Mouse (Mus musculus): Measurements from ENCODE around the gene Mphosph9.
"Not testable (repeated sequence)": the region's sequence is repeated elsewhere in the genome, so short reads cannot be mapped to it uniquely, and the experiment has no call there.

Gene Mphosph9

GRCm38 (mm10) chr5:124240841-124241685, 86.7 kb downstream of the Mphosph9 start:
- CTCF ChIA-PET: interaction anchor here (0.6 kb wide), 1 partner anchor 137 kb away, joined by 3 read pairs; no protein-coding TSS in a partner anchor

- CTCF ChIA-PET: no interaction called here
Measured at GRCm38 (mm10) chr5:124236180-124236579, 91.6 kb downstream of the Mphosph9 start.

GRCm38 (mm10) chr5:124234778-124235177, 93.0 kb downstream of the Mphosph9 start:
- CTCF ChIA-PET: interaction anchor here (0.7 kb wide), 1 partner anchor 9 kb away, joined by 3 read pairs; no protein-coding TSS in a partner anchor

GRCm38 (mm10) chr5:124233874-124234661, 93.7 kb downstream of the Mphosph9 start:
- CTCF ChIA-PET: interaction anchor here (0.7 to 1.0 kb wide), 2 partner anchors 10 to 73 kb away, joined by 3 to 4 read pairs; no protein-coding TSS in a partner anchor

- CTCF ChIA-PET: no interaction called here
Measured at GRCm38 (mm10) chr5:124233144-124233465, 94.7 kb downstream of the Mphosph9 start.

GRCm38 (mm10) chr5:124232360-124233143, 95.2 kb downstream of the Mphosph9 start:
- CTCF ChIA-PET: no interaction called here

GRCm38 (mm10) chr5:124230461-124230860, 97.3 kb downstream of the Mphosph9 start:
- CTCF ChIA-PET: no interaction called here

- CTCF ChIA-PET: no interaction called here
Measured at GRCm38 (mm10) chr5:124227193-124227592, 100.6 kb downstream of the Mphosph9 start.

- CTCF ChIA-PET: interaction anchor here (0.5 kb wide), 1 partner anchor 957 kb away, joined by 8 read pairs; no protein-coding TSS in a partner anchor
Measured at GRCm38 (mm10) chr5:124226494-124226893, 101.3 kb downstream of the Mphosph9 start.

- CTCF ChIA-PET: no interaction called here
Measured at GRCm38 (mm10) chr5:124225891-124226290, 101.9 kb downstream of the Mphosph9 start.

GRCm38 (mm10) chr5:124224321-124225092, 103.3 kb downstream of the Mphosph9 start:
- CTCF ChIA-PET: no interaction called here

- CTCF ChIA-PET: no interaction called here
Measured at GRCm38 (mm10) chr5:124223574-124223973, 104.2 kb downstream of the Mphosph9 start.

- CTCF ChIA-PET: no interaction called here
Measured at GRCm38 (mm10) chr5:124222696-124223095, 105.1 kb downstream of the Mphosph9 start.

- CTCF ChIA-PET: interaction anchor here (0.5 kb wide), 1 partner anchor 597 kb away, joined by 3 read pairs; no protein-coding TSS in a partner anchor
Measured at GRCm38 (mm10) chr5:124221736-124222040, 106.1 kb downstream of the Mphosph9 start.

GRCm38 (mm10) chr5:124221037-124221735, 106.6 kb downstream of the Mphosph9 start:
- CTCF ChIA-PET: interaction anchor here (0.5 kb wide), 1 partner anchor 597 kb away, joined by 3 read pairs; no protein-coding TSS in a partner anchor

GRCm38 (mm10) chr5:124220551-124220950, 107.2 kb downstream of the Mphosph9 start:
- CTCF ChIA-PET: no interaction called here

GRCm38 (mm10) chr5:124219431-124219830, 108.3 kb downstream of the Mphosph9 start:
- CTCF ChIA-PET: no interaction called here

GRCm38 (mm10) chr5:124218986-124219385, 108.8 kb downstream of the Mphosph9 start:
- CTCF ChIA-PET: no interaction called here

- CTCF ChIA-PET: no interaction called here
Measured at GRCm38 (mm10) chr5:124217566-124218249, 110.1 kb downstream of the Mphosph9 start.

GRCm38 (mm10) chr5:124217092-124217491, 110.7 kb downstream of the Mphosph9 start:
- CTCF ChIA-PET: not testable (repeated sequence)

Measured in spleen, embryonic (tissue).